Mouse (Mus musculus): ENCODE measurements around the gene Foxn4.

GRCm38 (mm10) chr5:114286102-114286501, 12.5 kb upstream of the Foxn4 start:
- no peak for TF ChIP-seq POLR2A (IDR thresholded peaks at IDR 0.05; ENCODE audit: low read depth, low read length)
- TF ChIP-seq CTCF (IDR thresholded peaks at IDR 0.05; ENCODE audit: borderline replicate concordance, insufficient read depth, low read length), result no peak
